Mouse (Mus musculus) intestine, embryonic 15.5 days (tissue): ENCODE data around the gene Slc38a10. TPM values are rescaled to one million over a fixed set of nuclear protein-coding genes. Genes with fewer than 3 reads are reported as not detected.

ENCODE experiments used
- ATAC-seq: fragments of 200-750 bp; cut with Nextera tagmentation; 2 replicates; pipeline ENCODE4 v1.8.0; 2017; ENCODE audit warnings: moderate TSS enrichment, moderate library complexity
- H3K27ac ChIP-seq: fragments of 300-500 bp; sonication (generic); 2 replicates; pipeline ENCODE4 v1.5.1; 2015; ENCODE audit warnings: mild to moderate bottlenecking, inconsistent platforms
- H3K27me3 ChIP-seq: fragments of 300-500 bp; sonication (generic); replicated peaks from 2 replicates; pipeline ENCODE4 v1.6.1; 2015; ENCODE audit warnings: inconsistent platforms
- H3K36me3 ChIP-seq: fragments of 300-500 bp; sonication (generic); 2 replicates; pipeline ENCODE4 v1.6.1; 2015; ENCODE audit warnings: inconsistent platforms
- H3K4me1 ChIP-seq: fragments of 300-500 bp; sonication (generic); replicated peaks from 2 replicates; pipeline ENCODE4 v1.6.1; 2015; ENCODE audit warnings: inconsistent platforms
- H3K4me2 ChIP-seq: fragments of 300-500 bp; sonication (generic); replicated peaks from 2 replicates; pipeline ENCODE4 v1.6.1; 2015; ENCODE audit warnings: mild to moderate bottlenecking, inconsistent platforms
- H3K4me3 ChIP-seq: fragments of 300-500 bp; sonication (generic); replicated peaks from 2 replicates; pipeline ENCODE4 v1.5.1; 2015; ENCODE audit warnings: inconsistent platforms
- H3K9ac ChIP-seq: fragments of 300-500 bp; sonication (generic); 2 replicates; pipeline ENCODE4 v1.6.1; 2015; ENCODE audit warnings: inconsistent platforms
- H3K9me3 ChIP-seq: fragments of 300-500 bp; sonication (generic); 2 replicates; pipeline ENCODE4 v1.6.1; 2016; ENCODE audit warnings: inconsistent platforms
- WGBS: fragments of 180-500 bp; shearing (Covaris S2); methylation state at CpG from one replicate; pipeline ENCODE4 v1.1.7; 2015; 5-methylcytosine and 5-hydroxymethylcytosine counted together
- polyA plus RNA-seq: library from polyadenylated mRNA; unstranded; fragments of >200 nt; fragmentation: Nextera tagmentation; extraction: Ambion mirVana; gene quantifications from 2 replicates; pipeline ENCODE4 v1.2.1, GENCODE M21; 2015

Slc38a10 gene
- polyA plus RNA-seq, 1 experiment from 2014 or later: 81.8 TPM

- ATAC-seq: no peak
- H3K4me2 ChIP-seq: no peak overlapping the region
- H3K9me3 ChIP-seq: no peaks in the 10 kb centered on the region
- no peak overlapping the region for H3K4me3 ChIP-seq
- no peak overlapping the region for H3K9ac ChIP-seq
- H3K27ac ChIP-seq: no peak overlapping the region
- WGBS: 79% methylated on average over 9 of the region's 9 CpGs
- peaks cover 39% of the 10 kb centered on the region for H3K36me3 ChIP-seq
- H3K4me1 ChIP-seq: no peaks in the 10 kb centered on the region
- no peaks in the 10 kb centered on the region for H3K27me3 ChIP-seq
These were observed 43.4 kb downstream of the Slc38a10 start for GRCm38 (mm10) chr11:120107796-120108195.

- ATAC-seq: no peak
- H3K4me2 ChIP-seq: no peak overlapping the region
- no peaks in the 10 kb centered on the region for H3K9me3 ChIP-seq
- H3K9ac ChIP-seq: no peak overlapping the region
- 58% methylated on average over 2 of the region's 2 CpGs for WGBS
- no peak overlapping the region for H3K27ac ChIP-seq
- H3K4me1 ChIP-seq: no peaks in the 10 kb centered on the region
- H3K27me3 ChIP-seq: no peaks in the 10 kb centered on the region
- H3K4me3 ChIP-seq: no peak overlapping the region
- H3K36me3 ChIP-seq: peaks cover 39% of the 10 kb centered on the region
These were observed 44.1 kb downstream of the Slc38a10 start for GRCm38 (mm10) chr11:120107026-120107425.

- Histone ChIP-seq H3K27ac (no peak overlapping the region), H3K4me2 (no peak overlapping the region), H3K4me3 (no peak overlapping the region), H3K9me3 (no peaks in the 10 kb centered on the region), H3K4me1 (peaks cover 8% of the 10 kb centered on the region), H3K36me3 (peaks cover 35% of the 10 kb centered on the region), H3K27me3 (no peaks in the 10 kb centered on the region), H3K9ac (no peak overlapping the region)
- ATAC-seq: no peak
- WGBS: 60% methylated on average over 3 of the region's 3 CpGs
These were observed 47.6 kb downstream of the Slc38a10 start for GRCm38 (mm10) chr11:120103431-120103997.

DNA sequence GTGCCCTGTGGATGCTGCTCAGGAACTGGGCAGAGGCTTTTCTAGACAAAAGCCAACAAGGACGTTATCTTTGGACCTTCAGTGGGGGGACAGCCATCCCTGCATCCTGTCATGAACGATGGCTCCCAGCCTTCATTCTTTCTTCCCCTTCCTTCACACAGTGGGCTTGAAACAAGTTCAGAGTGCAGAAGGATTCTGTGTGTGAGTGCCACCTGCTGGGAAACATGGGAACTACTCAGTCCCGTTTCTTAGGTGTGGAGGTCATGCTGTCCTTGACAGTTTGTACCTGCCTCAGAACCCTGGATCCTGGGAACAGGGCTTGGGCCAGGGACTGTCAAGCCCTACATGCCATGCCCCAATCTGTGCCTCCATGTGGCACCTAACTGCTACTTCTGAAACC lies 50.1 kb downstream of the Slc38a10 start:
- Histone ChIP-seq H3K36me3 (peaks cover 20% of the 10 kb centered on the region), H3K4me3 (no peak overlapping the region), H3K4me2 (no peak overlapping the region), H3K4me1 (peaks cover 16% of the 10 kb centered on the region), H3K27me3 (no peaks in the 10 kb centered on the region), H3K9me3 (no peaks in the 10 kb centered on the region), H3K9ac (no peak overlapping the region), H3K27ac (no peak overlapping the region)
- 2% methylated on average over 3 of the region's 3 CpGs for WGBS
- no peak for ATAC-seq

DNA sequence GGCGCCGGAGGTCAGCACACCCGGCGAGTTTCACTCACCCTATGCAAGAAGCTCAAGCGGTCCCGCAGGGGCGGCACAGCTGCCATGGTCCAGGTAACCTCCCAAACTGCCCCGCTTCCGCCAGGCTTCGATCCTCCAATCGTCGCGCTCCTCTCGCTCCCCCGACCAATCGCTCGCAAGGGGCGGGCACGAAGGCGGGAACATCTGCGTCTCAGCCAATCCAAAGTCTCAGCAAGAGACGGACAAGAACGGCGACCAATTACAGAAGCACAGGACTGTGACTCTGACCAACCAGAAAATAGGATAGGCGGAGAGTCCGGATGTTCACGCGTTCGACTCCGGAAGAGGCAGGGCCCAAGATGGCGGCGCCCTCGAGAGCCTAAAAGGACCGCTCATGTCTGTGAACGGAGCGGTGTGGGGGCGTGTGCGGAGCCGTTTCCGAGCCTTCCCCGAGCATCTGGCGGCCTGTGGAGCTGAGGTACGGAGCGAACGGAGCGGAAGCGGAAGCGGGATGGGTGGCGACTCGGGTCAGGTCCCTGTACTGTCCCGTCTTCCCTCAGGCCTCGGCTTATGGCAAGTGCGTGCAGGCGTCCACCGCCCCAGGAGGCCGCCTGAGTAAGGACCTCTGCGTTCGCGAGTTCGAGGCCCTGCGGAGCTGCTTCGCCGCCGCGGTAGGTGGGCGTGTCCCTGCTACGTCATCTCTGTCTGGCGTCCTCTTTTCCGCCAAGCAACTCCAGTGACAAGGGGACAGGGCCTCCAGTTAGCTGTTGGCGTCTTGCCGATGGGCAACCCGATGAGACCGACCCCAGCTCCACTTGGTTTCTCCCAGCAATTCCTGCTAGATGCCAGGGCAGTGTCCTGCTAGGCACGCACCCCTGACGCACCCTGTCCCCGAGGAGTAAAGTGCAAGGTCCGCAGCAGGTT lies 52.3 kb downstream of the Slc38a10 start, which contains the start of the genes Tepsin and Ndufaf8:
TSS of gene Tepsin (minus strand) at position 144 of the 924 bp plus-strand sequence.
TSS of gene Ndufaf8 (plus strand) at position 341 of the 924 bp plus-strand sequence.
- H3K36me3 ChIP-seq: peaks cover 8% of the 10 kb centered on the region; the same call in 1 of the 2 replicates
- peak within 1 kb of the TSS; percentile 87 for H3K4me2 ChIP-seq
- H3K9me3 ChIP-seq: no peaks in the 10 kb centered on the region
- peak within 1 kb of the TSS; percentile 85 for H3K9ac ChIP-seq
- H3K27me3 ChIP-seq: no peaks in the 10 kb centered on the region
- peaks cover 16% of the 10 kb centered on the region for H3K4me1 ChIP-seq
- peak within 1 kb of the TSS; percentile 98 for H3K27ac ChIP-seq
- peak within 1 kb of the TSS; percentile 85 for H3K4me3 ChIP-seq
- peak; percentile 97 for ATAC-seq
- under 1% methylated on average over 77 of the region's 77 CpGs for WGBS

DNA sequence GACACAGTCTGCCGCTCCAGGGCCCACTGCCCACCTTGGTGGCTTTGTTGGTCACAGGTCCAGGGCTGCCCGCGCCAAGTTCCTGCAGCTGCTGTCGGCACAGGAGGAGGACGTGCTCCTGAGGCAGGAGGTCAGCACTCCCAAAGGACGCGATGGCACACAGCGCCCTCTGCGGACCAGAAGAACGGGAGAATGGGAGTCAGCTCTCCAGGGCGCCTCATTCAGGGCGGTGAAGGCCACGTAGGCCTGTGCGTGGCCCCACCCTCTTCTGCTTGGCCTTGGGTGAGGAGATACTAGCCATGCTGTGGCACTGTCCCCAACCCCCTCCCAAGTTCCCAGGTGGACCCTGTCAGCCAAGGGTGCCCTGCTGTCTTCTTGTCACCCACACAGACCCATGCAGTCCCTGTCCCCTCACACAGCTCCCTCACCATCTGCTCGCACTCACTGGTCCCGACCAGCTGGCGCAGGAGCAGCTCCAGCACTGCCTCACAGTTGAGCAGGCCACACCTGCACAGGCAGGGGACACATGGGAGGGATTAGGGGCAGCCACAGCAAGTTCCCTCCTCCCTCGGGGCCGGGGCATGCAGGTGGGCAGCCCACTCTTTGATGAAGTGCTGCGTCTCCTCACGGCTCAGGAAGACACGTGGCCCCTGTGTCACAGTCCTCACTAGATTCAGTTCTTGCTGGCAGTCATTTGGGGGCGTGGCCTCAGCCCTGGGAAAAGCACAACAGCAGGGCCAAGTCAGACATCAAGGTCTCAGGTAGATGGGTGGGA lies 58.1 kb downstream of the Slc38a10 start:
- H3K36me3 ChIP-seq: peaks cover 31% of the 10 kb centered on the region

DNA sequence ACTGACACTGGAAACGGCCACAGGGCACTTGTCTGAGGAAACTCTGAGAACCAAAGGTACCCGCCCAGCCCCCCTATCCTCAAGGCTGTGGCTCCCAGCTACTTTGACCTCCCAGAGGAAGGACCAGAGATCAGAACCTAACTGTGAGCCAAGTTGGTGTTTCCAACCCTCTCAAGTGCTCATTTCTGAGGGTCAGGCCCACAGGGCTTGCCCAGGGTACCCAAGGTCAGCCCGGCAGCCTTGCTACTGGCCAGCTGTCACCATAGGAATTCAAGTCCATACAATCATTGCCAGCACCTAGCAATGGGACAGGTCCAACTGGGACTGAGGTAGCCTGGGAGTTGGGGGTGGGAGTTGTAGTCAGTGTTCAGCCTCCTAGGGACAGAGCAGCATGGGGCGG lies 60.5 kb downstream of the Slc38a10 start:
- peaks cover 31% of the 10 kb centered on the region for H3K36me3 ChIP-seq

More for the DNA sequence above, 58.1 kb downstream of the Slc38a10 start:
- Histone ChIP-seq H3K27ac (no peak overlapping the region), H3K4me2 (no peak overlapping the region), H3K9me3 (no peaks in the 10 kb centered on the region), H3K4me1 (peaks cover 8% of the 10 kb centered on the region), H3K4me3 (no peak overlapping the region), H3K27me3 (no peaks in the 10 kb centered on the region), H3K9ac (no peak overlapping the region)
- peak; percentile 43; the same call in 1 of the 2 replicates for ATAC-seq
- 72% methylated on average over 23 of the region's 23 CpGs for WGBS

GRCm38 (mm10) chr11:120086702-120087152 lies 64.4 kb downstream of the Slc38a10 start, which contains the start of gene Cep131:
Gene Cep131 (minus strand): TSS chr11:120086827.
- peak within 1 kb of the TSS; percentile 78 for H3K4me2 ChIP-seq
- peak within 1 kb of the TSS; percentile 96 for H3K9ac ChIP-seq
- H3K4me3 ChIP-seq: peak within 1 kb of the TSS; percentile 98
- no peaks in the 10 kb centered on the region for H3K9me3 ChIP-seq
- peaks cover 13% of the 10 kb centered on the region; the same call in 1 of the 2 replicates for H3K36me3 ChIP-seq
- no peaks in the 10 kb centered on the region for H3K27me3 ChIP-seq
- peak; percentile 100 for ATAC-seq
- peaks cover 8% of the 10 kb centered on the region for H3K4me1 ChIP-seq
- H3K27ac ChIP-seq: peak within 1 kb of the TSS; percentile 78
- WGBS: under 1% methylated on average over 42 of the region's 42 CpGs

More for the DNA sequence above, 60.5 kb downstream of the Slc38a10 start:
- Histone ChIP-seq H3K9me3 (no peaks in the 10 kb centered on the region), H3K9ac (no peak overlapping the region), H3K27me3 (no peaks in the 10 kb centered on the region), H3K4me3 (no peak overlapping the region), H3K4me2 (no peak overlapping the region), H3K4me1 (peaks cover 5% of the 10 kb centered on the region), H3K27ac (no peak overlapping the region)
- 92% methylated on average over 4 of the region's 4 CpGs for whole genome bisulfite sequencing
- no peak for ATAC-seq

DNA sequence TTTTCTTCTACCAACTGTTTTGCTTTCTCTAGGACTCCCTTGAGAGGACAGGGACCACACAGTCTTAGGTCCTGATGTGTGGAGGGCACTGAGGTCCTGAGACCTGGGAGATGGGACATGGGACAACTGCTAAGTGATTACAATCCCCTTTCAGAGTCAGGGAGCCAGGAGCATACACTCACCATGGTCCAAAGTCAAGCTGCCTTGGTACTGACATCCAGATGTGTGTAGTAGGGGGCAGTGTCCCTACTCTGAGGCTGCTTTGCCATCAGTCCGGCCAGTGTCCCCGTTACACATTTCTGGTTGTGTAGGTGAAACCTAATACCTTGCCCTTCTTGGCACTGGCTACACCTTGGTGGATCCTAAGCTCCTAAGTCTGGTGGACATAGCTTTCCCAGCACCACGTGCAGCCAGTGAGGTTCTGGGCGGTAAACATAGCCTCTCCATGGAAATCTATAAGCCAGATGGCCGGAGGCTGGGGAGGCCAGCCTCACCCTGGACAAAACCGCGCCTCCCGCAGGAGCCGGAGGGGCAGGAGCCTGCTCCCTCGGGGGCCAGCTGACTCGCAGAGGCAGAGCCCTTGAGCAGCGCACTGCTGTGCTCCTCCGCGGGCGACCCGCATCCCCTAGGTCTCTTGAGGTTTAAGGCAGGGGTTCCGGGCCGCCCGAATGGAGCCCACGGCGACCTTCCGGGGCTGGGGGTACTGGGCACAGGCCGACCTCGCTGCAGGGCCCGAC lies 65.1 kb downstream of the Slc38a10 start:
- peak overlapping the region; percentile 98 for H3K4me3 ChIP-seq
- WGBS: under 1% methylated on average over 25 of the region's 25 CpGs
- peaks cover 9% of the 10 kb centered on the region; the same call in 1 of the 2 replicates for H3K36me3 ChIP-seq
- H3K9ac ChIP-seq: peak overlapping the region; percentile 96
- H3K9me3 ChIP-seq: no peaks in the 10 kb centered on the region
- no peaks in the 10 kb centered on the region for H3K27me3 ChIP-seq
- peaks cover 8% of the 10 kb centered on the region for H3K4me1 ChIP-seq
- peak; percentile 58 for ATAC-seq
- H3K27ac ChIP-seq: peak overlapping the region; percentile 78
- H3K4me2 ChIP-seq: peak overlapping the region; percentile 78

- Histone ChIP-seq H3K4me1 (no peaks in the 10 kb centered on the region; the same call in 1 of the 2 replicates), H3K27ac (no peak overlapping the region), H3K9me3 (no peaks in the 10 kb centered on the region), H3K27me3 (no peaks in the 10 kb centered on the region), H3K4me2 (no peak overlapping the region), H3K36me3 (peaks cover 20% of the 10 kb centered on the region; the same call in 1 of the 2 replicates), H3K9ac (no peak overlapping the region), H3K4me3 (no peak overlapping the region)
- no peak for ATAC-seq
- WGBS: 84% methylated on average over 6 of the region's 6 CpGs
These were observed 70.9 kb downstream of the Slc38a10 start for GRCm38 (mm10) chr11:120080282-120080681.

DNA sequence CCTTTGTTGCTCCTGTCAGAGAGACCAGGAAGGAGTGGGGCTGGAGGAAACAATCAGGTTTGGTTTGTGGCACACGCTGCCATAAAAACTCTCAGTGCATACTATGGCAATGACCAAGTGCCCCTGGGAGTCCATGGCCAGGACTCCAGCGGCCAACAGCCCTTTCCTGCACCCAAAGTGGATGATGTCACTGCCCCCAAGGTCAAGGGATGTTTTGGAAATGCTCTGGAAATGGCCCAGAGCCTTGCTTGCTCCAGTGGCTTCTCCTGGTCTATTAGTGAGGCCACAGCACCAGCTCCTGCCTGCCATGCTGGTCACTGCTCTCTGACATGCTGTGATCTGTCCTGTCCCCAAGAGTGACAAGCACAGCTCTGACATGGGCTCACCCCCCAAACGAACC lies 75.0 kb downstream of the Slc38a10 start:
- H3K36me3 ChIP-seq: peaks cover 22% of the 10 kb centered on the region; the same call in 1 of the 2 replicates
- 80% methylated on average over 3 of the region's 3 CpGs for WGBS
- no peak overlapping the region for H3K4me3 ChIP-seq
- peaks cover 7% of the 10 kb centered on the region; the same call in 1 of the 2 replicates for H3K4me1 ChIP-seq
- no peak overlapping the region for H3K27ac ChIP-seq
- no peak overlapping the region for H3K4me2 ChIP-seq
- no peaks in the 10 kb centered on the region for H3K27me3 ChIP-seq
- no peak overlapping the region for H3K9ac ChIP-seq
- no peaks in the 10 kb centered on the region for H3K9me3 ChIP-seq
- ATAC-seq: no peak
